Mouse (Mus musculus) MEL (cell line): Measurements from ENCODE around the gene Irak2. TPM values are rescaled to one million over a fixed set of nuclear protein-coding genes. Genes with fewer than 3 reads are reported as not detected.

Source experiments
- DNase-seq: peaks from one replicate; pipeline ENCODE4 v3.0.0; 2011; ENCODE audit warnings: low read depth, low spot score
- H3K27ac ChIP-seq: 2 replicates; pipeline ENCODE4 v1.5.1; 2012; ENCODE audit warnings: low read depth, mild to moderate bottlenecking, control low read depth, low read length, moderate library complexity; ENCODE audit not compliant: control insufficient read depth
- H3K27me3 ChIP-seq, 2 experiments: fragments of 150-350 bp in 1 of 2; sonication (generic) in 1 of 2; 2 replicates each; pipeline ENCODE4 v1.6.1; 2012; ENCODE audit warnings: low read length in 2 of 2, mild to moderate bottlenecking in 2 of 2, improper control_type of control experiment in 1 of 2, moderate library complexity in 1 of 2; ENCODE audit not compliant: insufficient read depth in 2 of 2, control insufficient read depth in 1 of 2
- H3K36me3 ChIP-seq, 2 experiments: 2 replicates each; pipeline ENCODE4 v1.6.1; 2012 to 2014; ENCODE audit warnings: low read length in 2 of 2, improper control_type of control experiment in 1 of 2, inconsistent platforms in 1 of 2, mild to moderate bottlenecking in 1 of 2; ENCODE audit not compliant: insufficient read depth in 2 of 2, control insufficient read depth in 1 of 2
- H3K4me1 ChIP-seq, 2 experiments: fragments of 150-350 bp in 1 of 2; sonication (generic) in 1 of 2; 2 replicates each; pipeline ENCODE4 v1.6.1; 2012; ENCODE audit warnings: low read length in 2 of 2, improper control_type of control experiment in 1 of 2, mild to moderate bottlenecking in 1 of 2; ENCODE audit not compliant: insufficient read depth in 2 of 2, control insufficient read depth in 1 of 2
- H3K4me3 ChIP-seq, 2 experiments: fragments of 150-350 bp in 1 of 2; sonication (generic) in 1 of 2; 2 replicates each; pipeline ENCODE4 v1.5.1; 2012; ENCODE audit warnings: low read depth in 2 of 2, low read length in 2 of 2, mild to moderate bottlenecking in 2 of 2, moderate library complexity in 2 of 2, control low read depth in 1 of 2, improper control_type of control experiment in 1 of 2; ENCODE audit not compliant: control insufficient read depth in 1 of 2, insufficient read depth in 1 of 2
- H3K79me2 ChIP-seq: 2 replicates; pipeline ENCODE4 v1.6.1; 2012; ENCODE audit warnings: mild to moderate bottlenecking, low read length, moderate library complexity; ENCODE audit not compliant: control insufficient read depth, poor library complexity, insufficient read depth
- H3K9ac ChIP-seq: 2 replicates; pipeline ENCODE4 v1.6.1; 2012; ENCODE audit warnings: low read depth, mild to moderate bottlenecking, control low read depth, low read length, moderate library complexity; ENCODE audit not compliant: control insufficient read depth, poor library complexity, severe bottlenecking
- H3K9me3 ChIP-seq: fragments of 150-350 bp; sonication (generic); replicated peaks from 2 replicates; pipeline ENCODE4 v1.6.1; 2012; ENCODE audit warnings: mild to moderate bottlenecking, low read length, improper control_type of control experiment, moderate library complexity; ENCODE audit not compliant: insufficient read depth
- CHD1 ChIP-seq: IDR thresholded peaks from 2 replicates; pipeline ENCODE4 v1.6.1; 2012; ENCODE audit warnings: low read depth, mild to moderate bottlenecking, inconsistent platforms, low read length, improper control_type of control experiment
- CTCF ChIP-seq, 3 experiments: IDR thresholded peaks in 2 of 3; conservative IDR thresholded peaks in 1 of 3; 2 replicates each; pipeline ENCODE4 v1.5.1; 2011 to 2012; ENCODE audit warnings: low read length in 3 of 3, low read depth in 2 of 3, mild to moderate bottlenecking in 2 of 3, improper control_type of control experiment in 1 of 3, inconsistent platforms in 1 of 3, mixed read lengths in 1 of 3, moderate library complexity in 1 of 3; ENCODE audit not compliant: control insufficient read depth in 1 of 3, insufficient read depth in 1 of 3, poor library complexity in 1 of 3, severe bottlenecking in 1 of 3
- E2F4 ChIP-seq: IDR thresholded peaks from 2 replicates; pipeline ENCODE4 v1.6.1; 2011; ENCODE audit warnings: low read depth, low read length, improper control_type of control experiment, borderline replicate concordance
- ETS1 ChIP-seq: IDR thresholded peaks from 2 replicates; pipeline ENCODE4 v1.6.1; 2012; ENCODE audit warnings: low read depth, mild to moderate bottlenecking, inconsistent platforms, low read length, improper control_type of control experiment, moderate library complexity
- GATA1 ChIP-seq: IDR thresholded peaks from 2 replicates; pipeline ENCODE4 v1.6.1; 2011; ENCODE audit warnings: low read depth, low read length, improper control_type of control experiment
- JUND ChIP-seq: IDR thresholded peaks from 2 replicates; pipeline ENCODE4 v1.6.1; 2011; ENCODE audit warnings: low read depth, mild to moderate bottlenecking, improper control_type of control experiment, low read length
- MAFK ChIP-seq: IDR thresholded peaks from 2 replicates; pipeline ENCODE4 v1.6.1; 2011; ENCODE audit warnings: low read depth, mild to moderate bottlenecking, low read length, improper control_type of control experiment, borderline replicate concordance
- MEF2A ChIP-seq: IDR thresholded peaks from 2 replicates; pipeline ENCODE4 v1.6.1; 2014; ENCODE audit warnings: low read depth, mild to moderate bottlenecking, inconsistent platforms, low read length, improper control_type of control experiment; ENCODE audit not compliant: poor library complexity, insufficient replicate concordance, severe bottlenecking; ENCODE audit errors: extremely low read depth
- NELFE ChIP-seq: IDR thresholded peaks from 2 replicates; pipeline ENCODE4 v1.6.1; 2011; ENCODE audit warnings: low read depth, low read length, improper control_type of control experiment
- POLR2A ChIP-seq, 2 experiments: IDR thresholded peaks; 2 replicates each; pipeline ENCODE4 v1.6.1; 2011 to 2012; ENCODE audit warnings: low read length in 2 of 2, mild to moderate bottlenecking in 2 of 2, control low read depth in 1 of 2, improper control_type of control experiment in 1 of 2, low read depth in 1 of 2, moderate library complexity in 1 of 2; ENCODE audit not compliant: control insufficient read depth in 1 of 2, insufficient read depth in 1 of 2, poor library complexity in 1 of 2
- POLR2AphosphoS5 ChIP-seq: IDR thresholded peaks from 2 replicates; pipeline ENCODE4 v1.6.1; 2012; ENCODE audit warnings: low read depth, borderline replicate concordance, mild to moderate bottlenecking, inconsistent platforms, low read length, moderate library complexity, mixed read lengths
- SIN3A ChIP-seq: IDR thresholded peaks from 2 replicates; pipeline ENCODE4 v1.6.1; 2012; ENCODE audit warnings: low read length, improper control_type of control experiment, inconsistent platforms
- SMC3 ChIP-seq: IDR thresholded peaks from 2 replicates; pipeline ENCODE4 v1.6.1; 2011; ENCODE audit warnings: low read depth, low read length, improper control_type of control experiment
- TCF12 ChIP-seq: IDR thresholded peaks from 2 replicates; pipeline ENCODE4 v1.6.1; 2014; ENCODE audit warnings: low read depth, mild to moderate bottlenecking, inconsistent platforms, low read length, improper control_type of control experiment, moderate library complexity
- UBTF ChIP-seq: IDR thresholded peaks from 2 replicates; pipeline ENCODE4 v1.6.1; 2012; ENCODE audit warnings: low read depth, mild to moderate bottlenecking, inconsistent platforms, low read length, improper control_type of control experiment, moderate library complexity, borderline replicate concordance; ENCODE audit not compliant: insufficient read depth
- USF1 ChIP-seq: IDR thresholded peaks from 2 replicates; pipeline ENCODE4 v1.6.1; 2014; ENCODE audit warnings: low read depth, mild to moderate bottlenecking, inconsistent platforms, low read length, improper control_type of control experiment, moderate library complexity
- USF2 ChIP-seq, 2 experiments: IDR thresholded peaks; 2 replicates each; pipeline ENCODE4 v1.6.1; 2011 to 2012; ENCODE audit warnings: improper control_type of control experiment in 2 of 2, low read length in 2 of 2, borderline replicate concordance in 1 of 2, inconsistent platforms in 1 of 2, low read depth in 1 of 2, mild to moderate bottlenecking in 1 of 2; ENCODE audit not compliant: insufficient read depth in 1 of 2
- ZC3H11A ChIP-seq: IDR thresholded peaks from 2 replicates; pipeline ENCODE4 v1.6.1; 2012; ENCODE audit warnings: low read depth, mild to moderate bottlenecking, inconsistent platforms, low read length, improper control_type of control experiment
- polyA plus RNA-seq, 2 experiments: library from polyadenylated mRNA; stranded (reverse) in 1 of 2; unstranded in 1 of 2; fragments of >175 nt in 1 of 2; fragments of >200 nt in 1 of 2; gene quantifications; 2 replicates each; pipeline versions ENCODE4 v1.2.1 to v1.2.4; 2012; ENCODE audit warnings: low replicate concordance in 2 of 2, low read depth in 1 of 2; ENCODE audit not compliant: insufficient read length in 2 of 2, insufficient read depth in 1 of 2, missing spikeins in 1 of 2
- total RNA-seq: library from RNA; depleted of rRNA; stranded (reverse); fragments of 300-350 nt; gene quantifications from 2 replicates; pipeline ENCODE4 v1.2.3, GENCODE M21; 2012

Irak2 gene
- total and polyA plus RNA-seq, 3 experiments = 5.2 to 6.8 TPM; not detected in 1

DNA sequence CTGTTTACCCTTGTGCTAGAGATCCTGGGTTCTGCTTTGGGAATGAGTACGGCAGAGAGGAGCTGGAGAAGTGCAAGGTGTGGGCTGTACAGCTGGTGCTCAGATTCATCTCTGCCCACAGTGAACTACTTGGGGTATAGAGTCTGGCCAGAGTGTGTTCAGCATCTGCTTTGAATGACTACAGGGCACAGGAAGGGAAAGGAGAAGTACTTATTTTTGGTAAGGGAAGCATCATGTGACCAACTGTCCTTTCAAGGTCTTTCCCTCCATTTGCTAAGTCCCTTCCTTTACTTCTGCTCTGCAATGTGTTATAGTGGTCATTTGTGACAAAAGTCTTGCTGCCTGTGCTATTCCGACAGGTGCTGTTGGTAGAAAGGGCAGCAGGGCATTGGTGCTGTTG is 76.0 kb downstream of the Irak2 start:
- 0 out of 2 replicates have a peak overlapping the region, but pooled peaks have one; percentile 4 for H3K27ac ChIP-seq

DNA sequence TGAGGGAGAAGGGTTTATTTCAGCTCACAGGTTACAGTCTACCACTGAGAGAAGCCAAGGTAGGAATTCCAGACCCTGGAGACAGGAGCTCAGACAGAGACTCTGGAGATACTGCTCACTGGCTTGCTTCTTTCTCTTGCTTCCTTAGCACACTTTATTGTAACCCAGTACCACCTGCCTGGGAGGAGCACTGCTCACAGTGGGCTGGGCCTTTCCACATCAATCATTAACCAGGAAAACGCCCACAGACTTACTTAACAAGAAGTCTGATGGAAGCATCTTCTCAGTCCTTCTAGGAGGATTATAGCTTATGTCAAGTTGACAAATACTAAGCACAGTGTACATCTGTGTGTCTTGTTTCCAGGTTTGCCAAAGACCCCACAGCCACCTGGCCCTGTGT is 76.5 kb downstream of the Irak2 start:
- no peak for TF ChIP-seq GATA1
- TF ChIP-seq SIN3A = no peak
- TF ChIP-seq CTCF (IDR thresholded peaks at IDR 0.05 in 2 of 3, conservative IDR thresholded peaks at IDR 0.05 in 1 of 3; ENCODE audit: control insufficient read depth in 1 of 3, insufficient read depth in 1 of 3, low read depth in 2 of 3, low read length in 3 of 3, poor library complexity in 1 of 3, severe bottlenecking in 1 of 3) = no peak
- TF ChIP-seq E2F4 = no peak
- TF ChIP-seq ZC3H11A = no peak
- TF ChIP-seq MEF2A = no peak
- no peak for TF ChIP-seq USF2 (IDR thresholded peaks at IDR 0.05; ENCODE audit: borderline replicate concordance in 1 of 2, insufficient read depth in 1 of 2, low read depth in 1 of 2, low read length in 2 of 2)
- H3K4me1 ChIP-seq = no peaks in the 10 kb centered on the region; a peak in 1 of 4 replicates
- no peak overlapping the region for H3K27ac ChIP-seq
- no peaks in the 10 kb centered on the region for H3K27me3 ChIP-seq
- no peaks in the 10 kb centered on the region for H3K9me3 ChIP-seq
- DNase-seq = no peak
- H3K4me3 ChIP-seq = no peak overlapping the region
- H3K79me2 ChIP-seq = no peaks in the 10 kb centered on the region
- H3K9ac ChIP-seq = no peak overlapping the region
- H3K36me3 ChIP-seq = peaks cover 6 to 38% of the 10 kb centered on the region in 2 experiments; a peak in 3 of 4 replicates

More for the DNA sequence above, 76.0 kb downstream of the Irak2 start:
- Histone ChIP-seq H3K36me3 (peaks cover 6 to 36% of the 10 kb centered on the region in 2 experiments; a peak in 3 of 4 replicates), H3K27me3 (no peaks in the 10 kb centered on the region), H3K9me3 (no peaks in the 10 kb centered on the region), H3K4me3 (no peak overlapping the region), H3K9ac (no peak overlapping the region), H3K4me1 (no peaks in the 10 kb centered on the region; a peak in 1 of 4 replicates), H3K79me2 (no peaks in the 10 kb centered on the region)
- peak in 1 of 2 experiments; percentile 36; a peak in 1 of 4 replicates for TF ChIP-seq USF2 (IDR thresholded peaks at IDR 0.05; ENCODE audit: borderline replicate concordance in 1 of 2, insufficient read depth in 1 of 2, low read depth in 1 of 2, low read length in 2 of 2)
- no peak for TF ChIP-seq POLR2AphosphoS5
- TF ChIP-seq GATA1 = no peak
- no peak for TF ChIP-seq CHD1
- 0 out of 2 replicates have a peak, but pooled peaks have one; percentile 25 for TF ChIP-seq MEF2A
- TF ChIP-seq MAFK = no peak
- no peak for TF ChIP-seq ETS1
- TF ChIP-seq TCF12 = no peak
- peak; percentile 86 for TF ChIP-seq USF1
- TF ChIP-seq UBTF = no peak
- peak in 1 of 2 experiments; percentile 18; a peak in 1 of 4 replicates for TF ChIP-seq POLR2A (IDR thresholded peaks at IDR 0.05; ENCODE audit: control insufficient read depth in 1 of 2, insufficient read depth in 1 of 2, low read depth in 1 of 2, low read length in 2 of 2, poor library complexity in 1 of 2)
- no peak for TF ChIP-seq JUND
- TF ChIP-seq SMC3 = no peak
- TF ChIP-seq CTCF (IDR thresholded peaks at IDR 0.05 in 2 of 3, conservative IDR thresholded peaks at IDR 0.05 in 1 of 3; ENCODE audit: control insufficient read depth in 1 of 3, insufficient read depth in 1 of 3, low read depth in 2 of 3, low read length in 3 of 3, poor library complexity in 1 of 3, severe bottlenecking in 1 of 3) = no peak
- no peak for TF ChIP-seq SIN3A
- no peak for TF ChIP-seq NELFE
- DNase-seq = peak; percentile 41
